16 mouse cellular contexts compared by ENCODE assay signal in genomic region chr11:59070321-59070720, GRCm38 (mm10).
"Had no signal": no experiment of that assay in that cellular context is flagged by ENCODE, and none has a peak within 500 bp of the region (broad histone marks: within the 10 kb centered on the region; RNA-seq: fewer than 3 reads in every experiment).

No protein-coding gene starts in this region.

- H3K9ac ChIP-seq: liver, embryonic 15.5 days; midbrain, embryonic 13.5 days; neural tube, embryonic 12.5 days; stomach, embryonic 15.5 days had no signal

- H3K4me2 ChIP-seq: liver, embryonic 11.5 days; liver, embryonic 15.5 days; midbrain, embryonic 13.5 days; neural tube, embryonic 12.5 days; stomach, embryonic 15.5 days had no signal

- H3K4me3 ChIP-seq: left cerebral cortex, adult 2 months; limb, embryonic 10.5 days; liver, embryonic 15.5 days; midbrain, embryonic 13.5 days; neural tube, embryonic 12.5 days; stomach, embryonic 15.5 days had no signal

- H3K27ac ChIP-seq: kidney, postnatal 0 days; left cerebral cortex, adult 2 months; limb, embryonic 10.5 days; liver, embryonic 15.5 days; midbrain, embryonic 13.5 days; neural tube, embryonic 12.5 days; stomach, embryonic 15.5 days had no signal

- H3K4me1 ChIP-seq: limb, embryonic 10.5 days; liver, embryonic 15.5 days; neural tube, embryonic 12.5 days; stomach, embryonic 15.5 days had no signal

- H3K27me3 ChIP-seq: liver, embryonic 15.5 days; midbrain, embryonic 13.5 days; neural tube, embryonic 12.5 days; stomach, embryonic 15.5 days had no signal

- ATAC-seq: intestine, embryonic 16.5 days; lung, postnatal 0 days; midbrain, embryonic 13.5 days had no signal

- DNase-seq: kidney, adult 8-10 months; kidney, postnatal 36 days; lung, adult 2 months; lung, postnatal 36 days; right cerebral cortex, postnatal 14 days; thymus, postnatal 36 days had no signal

- H3K9me3 ChIP-seq: limb, embryonic 10.5 days; liver, embryonic 15.5 days; neural tube, embryonic 12.5 days; stomach, embryonic 15.5 days had no signal

- H3K36me3 ChIP-seq: limb, embryonic 10.5 days; liver, embryonic 15.5 days; midbrain, embryonic 13.5 days; neural tube, embryonic 12.5 days; stomach, embryonic 15.5 days had no signal
